Mouse (Mus musculus) midbrain, embryonic 15.5 days (tissue): ENCODE data around the gene Edc4. TPM values are rescaled to one million over a fixed set of nuclear protein-coding genes. Genes with fewer than 3 reads are reported as not detected.

ENCODE experiments used
- ATAC-seq: fragments of 200-750 bp; cut with Nextera tagmentation; replicated peaks from 2 replicates; pipeline ENCODE4 v1.8.0; 2017; ENCODE audit warnings: moderate TSS enrichment
- H3K27ac ChIP-seq: fragments of 300-500 bp; sonication (generic); 2 replicates; pipeline ENCODE4 v1.5.1; 2015; ENCODE audit warnings: mild to moderate bottlenecking, inconsistent platforms
- H3K27me3 ChIP-seq: fragments of 300-500 bp; sonication (generic); replicated peaks from 2 replicates; pipeline ENCODE4 v1.6.1; 2015; ENCODE audit warnings: inconsistent platforms
- H3K36me3 ChIP-seq: fragments of 300-500 bp; sonication (generic); replicated peaks from 2 replicates; pipeline ENCODE4 v1.6.1; 2015; ENCODE audit warnings: inconsistent platforms
- H3K4me1 ChIP-seq: fragments of 300-500 bp; sonication (generic); 2 replicates; pipeline ENCODE4 v1.6.1; 2015; ENCODE audit warnings: inconsistent platforms
- H3K4me2 ChIP-seq: fragments of 300-500 bp; sonication (generic); 2 replicates; pipeline ENCODE4 v1.6.1; 2015; ENCODE audit warnings: inconsistent platforms, mild to moderate bottlenecking, moderate library complexity
- H3K4me3 ChIP-seq: fragments of 300-500 bp; sonication (generic); 2 replicates; pipeline ENCODE4 v1.5.1; 2015; ENCODE audit warnings: mild to moderate bottlenecking, inconsistent platforms
- H3K9ac ChIP-seq: fragments of 300-500 bp; sonication (generic); 2 replicates; pipeline ENCODE4 v1.6.1; 2015; ENCODE audit warnings: mild to moderate bottlenecking, inconsistent platforms
- H3K9me3 ChIP-seq: fragments of 300-500 bp; sonication (generic); 2 replicates; pipeline ENCODE4 v1.6.1; 2016; ENCODE audit warnings: inconsistent platforms
- WGBS: fragments of 180-500 bp; shearing (Covaris S2); methylation state at CpG from one replicate; pipeline ENCODE4 v1.1.7; 2015; ENCODE audit warnings: mixed read lengths; 5-methylcytosine and 5-hydroxymethylcytosine counted together
- polyA plus RNA-seq: library from polyadenylated mRNA; unstranded; fragments of >200 nt; fragmentation: Nextera tagmentation; extraction: Ambion mirVana; gene quantifications from 2 replicates; pipeline ENCODE4 v1.2.1, GENCODE M21; 2015

Gene Edc4
- polyA plus RNA-seq, 1 experiment from 2014 or later, result 61.9 TPM

DNA sequence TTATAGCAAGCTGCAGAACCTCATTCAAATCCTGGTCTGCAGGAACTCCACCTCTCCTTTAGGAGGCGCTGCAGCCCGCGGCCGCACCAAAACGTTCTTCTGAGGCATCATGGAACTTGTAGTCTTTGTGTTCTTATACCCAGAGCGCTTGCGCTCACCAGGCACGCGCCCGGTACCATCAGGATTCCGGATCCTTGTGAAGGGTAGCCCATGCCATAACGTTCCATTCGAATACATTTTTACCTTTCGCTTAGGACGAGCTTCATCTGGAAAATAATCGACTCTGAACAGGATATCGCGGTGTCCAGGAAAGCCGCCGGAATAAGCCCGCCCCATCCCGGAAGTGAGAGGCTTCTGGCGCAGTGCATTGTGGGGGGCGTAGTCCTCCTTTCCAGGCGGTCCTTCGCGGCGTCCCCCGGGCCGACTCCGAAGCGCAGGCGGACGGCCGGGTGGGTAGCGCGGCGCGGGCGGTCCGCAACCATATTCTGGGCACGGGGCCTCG, 25.9 kb upstream of the Edc4 start, which contains the start of gene Thap11:
Gene Thap11, plus strand, starts transcription at position 418 of the 502 bp plus-strand sequence.
- H3K4me2 ChIP-seq, result peak within 1 kb of the TSS; percentile 81
- peak within 1 kb of the TSS; percentile 82 for H3K9ac ChIP-seq
- WGBS, result under 1% methylated on average over 43 of the region's 43 CpGs
- H3K9me3 ChIP-seq, result no peaks in the 10 kb centered on the region
- H3K4me3 ChIP-seq, result peak within 1 kb of the TSS; percentile 90
- H3K36me3 ChIP-seq, result no peaks in the 10 kb centered on the region
- peak within 1 kb of the TSS; percentile 87 for H3K27ac ChIP-seq
- peak; percentile 91 for ATAC-seq
- no peaks in the 10 kb centered on the region for H3K27me3 ChIP-seq
- peaks cover 52% of the 10 kb centered on the region for H3K4me1 ChIP-seq

- no peak; the same call in 1 of the 2 replicates for ATAC-seq
- WGBS, result under 1% methylated on average over 71 of the region's 71 CpGs
These were observed 25.2 kb upstream of the Edc4 start for GRCm38 (mm10) chr8:105855248-105856167.

DNA sequence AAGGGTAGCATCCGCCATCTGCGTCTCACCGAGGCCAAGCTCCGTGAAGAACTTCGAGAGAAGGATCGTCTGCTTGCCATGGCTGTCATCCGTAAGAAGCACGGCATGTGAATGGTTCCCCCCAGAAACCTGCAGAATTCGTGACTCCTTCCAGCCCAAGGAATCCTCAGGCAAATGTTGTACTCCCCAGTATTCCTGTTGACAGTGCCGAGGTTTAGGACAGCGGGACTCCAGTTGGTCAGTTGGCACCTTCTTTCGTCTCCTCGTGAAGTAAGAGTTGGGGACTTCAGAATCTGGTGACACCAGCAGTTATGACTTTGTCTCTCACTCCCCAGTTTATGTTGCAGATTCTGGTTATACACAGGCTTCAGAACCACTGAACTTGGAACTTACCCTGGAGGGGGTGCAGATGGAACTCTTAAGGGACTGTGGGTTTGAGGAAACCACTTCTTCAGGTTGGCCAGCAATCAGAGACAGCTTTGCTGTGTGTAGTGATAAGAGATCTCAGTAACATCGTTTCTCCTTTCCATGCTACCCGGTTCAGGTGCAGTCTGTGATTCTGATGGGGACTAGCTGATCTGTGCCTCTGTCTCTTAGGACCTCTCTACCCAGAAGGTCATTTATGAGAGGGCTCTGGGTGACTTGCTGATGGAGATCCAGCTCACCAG, 24.4 kb upstream of the Edc4 start:
- no peaks in the 10 kb centered on the region for H3K27me3 ChIP-seq
- 26% methylated on average over 15 of the region's 15 CpGs for WGBS
- H3K27ac ChIP-seq, result peak overlapping the region; percentile 87; the same call in 1 of the 2 replicates
- H3K4me1 ChIP-seq, result peaks cover 52% of the 10 kb centered on the region
- no peaks in the 10 kb centered on the region for H3K9me3 ChIP-seq
- peak overlapping the region; percentile 82 for H3K9ac ChIP-seq
- peak overlapping the region; percentile 90 for H3K4me3 ChIP-seq
- no peaks in the 10 kb centered on the region for H3K36me3 ChIP-seq
- H3K4me2 ChIP-seq, result peak overlapping the region; percentile 81
- no peak for ATAC-seq

More at GRCm38 (mm10) chr8:105855248-105856167, 25.2 kb upstream of the Edc4 start:
- Histone ChIP-seq H3K4me3 (peak overlapping the region; percentile 90), H3K4me2 (peak overlapping the region; percentile 81), H3K4me1 (peaks cover 53% of the 10 kb centered on the region), H3K9me3 (no peaks in the 10 kb centered on the region), H3K27me3 (no peaks in the 10 kb centered on the region), H3K9ac (peak overlapping the region; percentile 82), H3K36me3 (no peaks in the 10 kb centered on the region), H3K27ac (peak overlapping the region; percentile 87)

GRCm38 (mm10) chr8:105858495-105858894, 22.2 kb upstream of the Edc4 start:
- H3K36me3 ChIP-seq, result no peaks in the 10 kb centered on the region
- H3K4me2 ChIP-seq, result no peak overlapping the region
- no peak overlapping the region for H3K4me3 ChIP-seq
- H3K27me3 ChIP-seq, result no peaks in the 10 kb centered on the region
- peaks cover 69% of the 10 kb centered on the region for H3K4me1 ChIP-seq
- no peak overlapping the region for H3K9ac ChIP-seq
- H3K9me3 ChIP-seq, result no peaks in the 10 kb centered on the region
- no peak overlapping the region for H3K27ac ChIP-seq
- ATAC-seq, result no peak
- WGBS, result 80% methylated on average over 5 of the region's 5 CpGs

- no peak overlapping the region for H3K9ac ChIP-seq
- WGBS, result 71% methylated on average over 5 of the region's 5 CpGs
- no peak for ATAC-seq
- H3K9me3 ChIP-seq, result no peaks in the 10 kb centered on the region
- peaks cover 75% of the 10 kb centered on the region for H3K4me1 ChIP-seq
- no peak overlapping the region for H3K4me3 ChIP-seq
- H3K27me3 ChIP-seq, result no peaks in the 10 kb centered on the region
- peak overlapping the region; percentile 88 for H3K4me2 ChIP-seq
- H3K27ac ChIP-seq, result no peak overlapping the region
- no peaks in the 10 kb centered on the region for H3K36me3 ChIP-seq
These were observed 21.4 kb upstream of the Edc4 start for GRCm38 (mm10) chr8:105859314-105859713.

GRCm38 (mm10) chr8:105860143-105860981, 20.3 kb upstream of the Edc4 start, which contains the start of gene Nutf2:
Gene Nutf2, plus strand, starts transcription at chr8:105860580.
- Histone ChIP-seq H3K9ac (peak within 1 kb of the TSS; percentile 91), H3K27ac (peak within 1 kb of the TSS; percentile 93), H3K36me3 (no peaks in the 10 kb centered on the region), H3K4me1 (peaks cover 81% of the 10 kb centered on the region), H3K4me2 (peak within 1 kb of the TSS; percentile 88), H3K4me3 (peak within 1 kb of the TSS; percentile 83), H3K27me3 (no peaks in the 10 kb centered on the region), H3K9me3 (no peaks in the 10 kb centered on the region)
- ATAC-seq, result peak; percentile 97
- under 1% methylated on average over 56 of the region's 59 CpGs for WGBS

- Histone ChIP-seq H3K4me1 (peaks cover 74% of the 10 kb centered on the region), H3K9ac (peak overlapping the region; percentile 91; the same call in 1 of the 2 replicates), H3K27me3 (no peaks in the 10 kb centered on the region), H3K4me2 (peak overlapping the region; percentile 88), H3K36me3 (0 out of 2 replicates have a peak, but pooled peaks cover 2% of the 10 kb centered on the region), H3K4me3 (peak overlapping the region; percentile 83), H3K27ac (no peak overlapping the region), H3K9me3 (no peaks in the 10 kb centered on the region)
- 5% methylated on average over 1 of the region's 1 CpGs for whole genome bisulfite sequencing
- no peak for ATAC-seq
These were observed 18.7 kb upstream of the Edc4 start for GRCm38 (mm10) chr8:105861951-105862350.

- Histone ChIP-seq H3K4me3 (no peak overlapping the region), H3K27ac (no peak overlapping the region), H3K4me1 (peaks cover 37% of the 10 kb centered on the region), H3K9me3 (no peaks in the 10 kb centered on the region), H3K27me3 (no peaks in the 10 kb centered on the region), H3K36me3 (peaks cover 5% of the 10 kb centered on the region), H3K4me2 (no peak overlapping the region), H3K9ac (no peak overlapping the region)
- WGBS, result 82% methylated on average over 6 of the region's 6 CpGs
- no peak for ATAC-seq
These were observed 14.2 kb upstream of the Edc4 start for GRCm38 (mm10) chr8:105866364-105867029.

DNA sequence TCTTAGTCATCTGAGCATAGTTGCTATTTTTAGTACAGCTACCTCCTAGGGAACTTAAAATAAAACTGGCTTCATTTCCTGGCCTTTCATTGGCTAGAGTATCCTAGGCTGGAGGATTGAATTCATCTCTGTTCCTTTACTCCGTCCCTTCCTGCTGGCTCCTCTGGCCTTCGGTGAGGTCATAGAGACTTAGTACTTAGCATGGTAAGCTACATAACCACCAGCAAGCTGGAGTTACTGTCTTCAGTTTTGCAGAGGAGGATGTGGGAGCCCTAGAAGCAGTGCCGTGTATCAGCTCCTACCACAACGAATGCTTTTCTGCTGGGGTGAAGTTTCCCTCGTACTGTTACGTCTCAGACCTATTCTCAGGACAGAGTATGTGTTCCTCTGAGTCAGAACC, 6.4 kb upstream of the Edc4 start:
- Histone ChIP-seq H3K9ac (no peak overlapping the region), H3K4me1 (no peaks in the 10 kb centered on the region), H3K9me3 (no peaks in the 10 kb centered on the region), H3K4me3 (no peak overlapping the region), H3K36me3 (peaks cover 31% of the 10 kb centered on the region), H3K27me3 (no peaks in the 10 kb centered on the region), H3K4me2 (no peak overlapping the region), H3K27ac (no peak overlapping the region)
- 85% methylated on average over 6 of the region's 6 CpGs for WGBS
- ATAC-seq, result no peak

- Histone ChIP-seq H3K4me2 (no peak overlapping the region), H3K9ac (no peak overlapping the region), H3K4me1 (peaks cover 6% of the 10 kb centered on the region; the same call in 1 of the 2 replicates), H3K36me3 (peaks cover 74% of the 10 kb centered on the region), H3K9me3 (no peaks in the 10 kb centered on the region), H3K4me3 (no peak overlapping the region), H3K27ac (no peak overlapping the region), H3K27me3 (no peaks in the 10 kb centered on the region)
- WGBS, result 92% methylated on average over 12 of the region's 12 CpGs
- ATAC-seq, result no peak
These were observed 9.2 kb downstream of the Edc4 start for GRCm38 (mm10) chr8:105889756-105890465.
